Mouse (Mus musculus) adrenal gland, postnatal 10 days (tissue): ENCODE data around the gene Bicdl1. TPM values are rescaled to one million over a fixed set of nuclear protein-coding genes. Genes with fewer than 3 reads are reported as not detected.

Source experiments
- DNase-seq: peaks from one replicate; pipeline ENCODE4 v3.0.0; 2021; ENCODE audit warnings: mixed read lengths
- total RNA-seq, 2 experiments: library from RNA; stranded (reverse); gene quantifications; 2 replicates each; pipeline ENCODE4 v1.2.3; 2021

Bicdl1 gene
- total RNA-seq, 2 experiments from 2014 or later: 7.9 to 10.6 TPM

DNA sequence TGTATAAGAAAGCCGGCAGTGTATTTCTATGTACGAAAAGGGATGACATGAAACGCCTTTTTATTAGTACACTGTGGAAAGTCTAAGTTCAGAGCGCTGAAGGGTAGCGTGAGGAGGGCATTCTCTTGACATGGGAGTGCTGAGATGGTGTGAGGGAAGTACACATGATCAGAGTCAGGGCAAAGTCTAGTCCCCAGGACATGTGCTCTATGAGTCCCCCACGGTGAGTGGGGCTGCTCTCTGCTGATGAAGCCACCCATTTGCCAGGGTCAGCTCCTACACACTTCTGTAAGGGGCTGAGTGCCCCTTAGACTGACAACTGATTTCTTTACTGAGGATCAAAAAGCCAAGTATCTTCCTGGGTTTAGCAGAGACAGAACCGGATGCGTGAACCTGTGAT is 64.2 kb downstream of the Bicdl1 start:
- DNase-seq: no peak

DNA sequence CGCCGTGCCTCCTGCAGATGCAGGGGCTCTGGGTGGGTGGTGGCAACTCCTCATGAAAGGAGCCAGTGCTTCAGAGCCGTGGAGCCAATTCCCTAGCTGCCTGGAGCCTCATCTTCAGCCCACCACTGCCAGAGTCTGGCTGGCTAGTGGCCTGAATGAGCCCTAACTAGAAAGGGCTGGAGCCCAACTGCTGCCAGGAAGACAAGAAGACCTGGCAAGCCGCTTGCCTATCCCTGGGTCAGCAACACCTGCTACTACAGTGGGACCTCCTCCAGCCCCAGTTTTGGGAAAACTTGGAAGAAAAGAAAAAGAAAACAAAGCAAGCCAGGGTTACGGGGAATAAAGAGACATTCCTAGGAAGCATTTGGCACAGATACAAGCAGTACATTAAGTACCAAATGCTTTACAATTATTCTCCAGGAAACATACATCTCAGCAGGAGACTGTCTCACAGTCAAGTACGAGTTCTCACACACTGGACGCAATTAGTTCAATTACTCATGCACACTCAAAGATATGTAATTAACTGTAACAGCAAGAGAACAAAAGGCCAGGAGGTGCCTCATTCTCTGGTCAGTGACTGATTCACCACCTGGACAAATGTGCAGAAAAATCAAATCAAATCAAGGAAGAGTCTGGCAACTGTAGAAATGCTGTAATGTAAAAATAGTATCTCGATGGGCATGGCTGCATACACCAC is 64.9 kb downstream of the Bicdl1 start:
- no peak for DNase-seq

GRCm38 (mm10) chr5:115662658-115663057 is 68.8 kb downstream of the Bicdl1 start:
- DNase-seq: no peak

DNA sequence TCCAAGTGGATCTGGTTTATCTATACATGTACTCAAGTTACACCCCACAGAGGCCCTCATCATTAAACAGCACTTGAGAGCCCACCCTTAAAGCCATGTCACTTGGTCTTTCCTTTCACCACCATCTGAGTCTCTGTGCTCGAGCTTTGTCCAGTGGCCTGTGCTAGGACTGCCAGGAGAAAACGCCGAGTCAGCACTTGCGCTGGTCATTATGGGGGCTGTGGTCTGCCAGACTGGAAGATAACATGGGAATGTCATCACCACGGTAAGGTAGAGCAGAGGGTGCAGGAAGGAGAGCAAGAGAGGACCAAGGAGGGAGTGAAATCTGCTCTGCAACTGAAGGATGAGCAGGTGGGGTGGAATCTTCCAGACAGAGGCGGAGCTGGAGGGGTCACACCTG is 73.1 kb downstream of the Bicdl1 start:
- no peak for DNase-seq

DNA sequence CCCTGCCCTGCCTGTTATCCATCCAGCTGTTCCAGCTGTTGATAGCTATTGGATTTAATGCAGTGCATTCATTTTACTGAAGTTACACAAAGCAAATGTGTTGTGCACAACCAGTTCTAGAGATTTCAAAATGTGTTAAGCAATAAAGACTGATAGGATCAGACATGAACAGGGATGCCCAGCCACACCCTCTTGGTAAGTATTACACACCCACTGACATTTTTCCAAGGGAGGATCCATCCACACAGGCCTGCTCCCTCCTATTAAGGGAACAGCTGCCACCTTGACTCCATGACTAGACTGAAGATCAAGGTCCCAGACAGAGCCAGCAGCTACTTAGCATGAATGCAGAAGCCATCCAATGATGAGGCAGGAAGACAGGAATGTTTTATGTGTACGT is 74.2 kb downstream of the Bicdl1 start:
- DNase-seq: no peak

DNA sequence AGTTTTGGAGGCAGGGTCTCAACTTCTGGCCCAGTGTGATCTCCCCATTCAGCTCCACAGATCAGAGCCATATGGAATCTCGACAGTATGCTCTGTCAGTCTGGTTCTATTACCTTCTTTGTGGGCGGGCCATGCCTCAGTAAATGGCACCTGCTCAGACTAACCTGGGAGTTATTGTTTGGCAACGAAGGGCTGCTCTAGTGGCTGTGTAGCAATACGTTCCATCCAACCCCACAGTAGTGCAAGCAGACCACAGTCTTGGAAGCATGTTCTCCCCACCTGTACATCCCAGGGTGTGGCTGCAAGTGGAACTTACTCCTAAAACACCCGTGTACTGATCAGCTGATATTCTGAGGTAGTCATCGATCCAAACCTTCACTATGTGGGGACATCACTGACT is 74.7 kb downstream of the Bicdl1 start:
- no peak for DNase-seq

DNA sequence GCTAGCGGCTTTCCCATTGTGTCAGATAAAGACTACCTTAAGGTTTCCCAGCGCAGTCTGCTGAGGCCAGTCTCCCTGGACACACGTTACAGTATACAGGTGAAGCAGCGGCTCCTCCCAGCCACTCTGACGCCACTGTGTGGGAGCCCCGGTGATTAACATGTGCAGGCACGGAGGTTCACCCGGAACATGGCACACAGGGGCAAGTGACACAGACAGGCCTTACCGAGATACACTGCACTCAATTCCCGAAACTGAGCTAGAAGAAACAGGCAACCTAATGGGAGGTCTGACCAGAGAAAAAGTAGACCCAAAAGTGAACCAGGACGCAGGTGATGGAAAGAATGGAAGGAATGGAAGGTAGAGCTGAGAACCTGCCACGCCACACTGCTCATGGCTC is 77.6 kb downstream of the Bicdl1 start:
- DNase-seq: no peak

DNA sequence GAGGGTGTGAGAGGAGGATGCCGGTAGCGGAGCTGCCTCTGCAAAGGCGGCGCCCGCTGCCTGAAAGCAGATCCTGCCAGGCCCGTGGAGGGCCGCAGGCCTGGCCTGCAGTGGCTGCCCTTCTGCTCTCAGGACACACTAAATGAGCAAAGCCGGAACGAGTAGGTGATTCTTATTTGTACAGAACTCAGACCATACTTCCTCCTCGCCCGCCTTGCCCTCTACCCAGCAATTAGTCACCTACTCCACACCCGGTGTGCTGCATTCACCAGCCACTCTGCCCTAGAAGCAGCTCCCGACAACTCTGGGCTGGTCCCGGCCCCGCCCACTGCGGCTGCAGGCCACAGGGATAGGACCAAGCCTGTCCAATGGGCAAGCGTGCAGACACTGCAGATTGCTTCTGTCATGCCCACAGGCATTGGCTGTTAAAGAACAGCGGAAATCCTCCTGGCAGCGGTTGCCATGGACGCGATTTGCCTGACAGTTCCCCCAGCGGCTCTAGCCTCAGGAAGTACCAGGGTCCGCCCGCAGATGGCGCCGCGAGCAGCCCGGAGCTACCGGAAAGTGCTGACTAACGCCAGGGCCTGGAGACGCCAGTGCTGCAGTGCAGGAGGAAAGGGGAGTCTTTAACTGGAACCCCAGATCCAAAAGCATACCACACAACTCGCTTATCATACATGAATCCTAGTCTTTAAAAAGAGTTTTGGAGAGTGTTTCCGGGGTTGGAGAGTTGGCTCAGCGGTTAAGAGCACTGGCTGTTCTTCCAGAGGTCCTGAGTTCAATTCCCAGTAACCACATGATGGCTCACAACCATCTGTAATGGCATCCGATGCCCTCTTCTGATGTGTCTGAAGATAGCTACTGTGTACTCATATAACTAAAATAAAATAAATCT is 78.5 kb downstream of the Bicdl1 start:
- peak; percentile 100 for DNase-seq

DNA sequence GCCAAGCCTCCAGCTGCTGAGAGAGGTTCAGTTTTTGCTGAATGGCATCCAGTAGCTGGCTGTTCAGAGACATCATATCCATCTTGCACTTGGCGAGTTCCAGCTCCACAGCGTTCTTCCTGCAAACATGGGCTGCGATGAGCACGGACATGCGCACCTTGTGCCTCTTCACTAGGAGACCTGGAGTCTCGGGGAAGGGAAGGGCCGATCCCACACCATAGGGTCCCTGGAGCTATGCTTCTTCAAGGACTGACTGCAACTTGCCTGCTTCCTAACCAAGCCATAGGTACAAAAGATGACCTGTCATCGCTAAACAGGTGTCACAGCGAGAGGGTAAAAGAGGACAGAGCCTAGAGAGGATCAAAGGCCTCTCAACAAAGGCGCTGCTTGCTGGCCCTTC is 79.6 kb downstream of the Bicdl1 start:
- no peak for DNase-seq

DNA sequence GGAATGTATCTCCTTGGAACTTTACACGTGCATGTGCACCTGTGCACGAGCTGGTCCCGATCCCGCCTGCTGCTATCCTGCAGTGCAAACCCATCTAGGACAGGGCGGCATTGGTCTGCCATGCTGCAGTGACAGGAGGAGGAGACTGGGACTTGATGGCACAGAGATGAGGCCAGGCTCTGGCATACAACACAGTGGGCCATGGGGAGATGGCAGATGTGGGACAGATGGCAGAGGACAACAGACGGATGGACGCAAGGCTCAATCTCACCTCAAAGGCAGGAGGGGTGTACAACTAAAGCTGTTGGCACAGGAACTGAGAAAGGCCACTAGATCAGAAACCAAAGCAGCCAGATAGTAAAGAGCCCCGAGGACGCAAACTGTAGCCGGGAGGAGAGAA is 80.5 kb downstream of the Bicdl1 start:
- no peak for DNase-seq

GRCm38 (mm10) chr5:115649699-115650098 is 81.7 kb downstream of the Bicdl1 start:
- DNase-seq: no peak

GRCm38 (mm10) chr5:115648876-115649275 is 82.5 kb downstream of the Bicdl1 start:
- DNase-seq: no peak

GRCm38 (mm10) chr5:115644192-115644591 is 87.2 kb downstream of the Bicdl1 start:
- DNase-seq: no peak

GRCm38 (mm10) chr5:115635536-115635935 is 95.9 kb downstream of the Bicdl1 start:
- no peak for DNase-seq

DNA sequence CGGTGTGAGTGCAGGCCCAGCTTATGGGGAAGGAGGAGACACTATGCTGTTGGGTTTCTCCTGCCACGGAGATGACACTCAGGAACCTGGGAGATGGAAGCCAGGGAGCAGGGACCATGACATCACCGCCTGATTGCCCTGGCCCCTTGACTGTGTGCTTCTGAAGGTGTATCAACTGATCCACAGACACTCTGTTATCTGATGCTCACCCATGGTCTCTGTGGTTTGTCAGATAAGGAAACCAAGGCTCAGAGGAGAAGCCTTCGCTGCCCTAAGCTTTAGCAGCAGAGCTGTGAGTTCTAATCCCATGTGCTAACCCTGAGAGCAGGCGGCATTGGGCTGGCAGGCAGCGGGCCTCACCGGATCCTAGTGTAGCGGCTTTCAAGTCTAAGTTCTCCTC is 97.4 kb downstream of the Bicdl1 start:
- no peak for DNase-seq

DNA sequence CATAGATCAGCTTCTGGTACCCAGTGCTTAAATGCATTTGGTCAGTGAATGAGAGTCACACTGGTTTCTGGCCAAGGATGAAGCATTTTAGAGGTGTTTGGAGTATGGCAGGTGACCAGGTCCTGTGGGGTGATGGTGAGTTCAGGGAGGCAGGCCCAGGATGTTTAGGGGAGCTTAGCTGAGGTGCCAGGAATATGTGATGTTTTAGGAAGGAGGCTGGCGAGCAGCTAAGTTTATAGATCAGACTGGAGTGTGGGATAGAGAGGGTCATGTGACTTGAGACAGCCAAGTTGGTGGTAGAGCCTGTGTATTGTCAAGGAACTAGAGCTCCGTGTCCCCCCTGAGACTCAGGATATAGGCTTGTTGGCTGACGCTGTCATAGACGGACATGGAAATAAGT is 98.4 kb downstream of the Bicdl1 start:
- DNase-seq: no peak

DNA sequence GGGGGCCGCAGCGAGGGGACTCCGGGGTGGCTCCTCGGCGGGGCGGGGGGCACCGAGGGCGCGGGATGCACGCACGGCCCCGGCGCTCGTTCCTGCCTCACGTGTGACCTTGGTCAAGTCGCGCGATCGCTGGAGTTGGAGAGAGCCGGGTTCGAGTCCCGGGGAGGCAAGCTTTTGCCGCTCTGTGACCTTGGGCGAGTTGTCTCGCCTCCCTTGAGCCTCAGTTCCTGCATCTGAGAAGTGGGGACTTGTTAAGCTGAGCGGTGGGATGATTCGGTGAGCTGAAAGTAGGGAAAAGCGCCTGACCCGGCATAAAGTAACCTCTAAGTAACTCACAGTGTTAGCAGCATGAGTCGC is 99.1 kb downstream of the Bicdl1 start:
- peak; percentile 62 for DNase-seq

DNA sequence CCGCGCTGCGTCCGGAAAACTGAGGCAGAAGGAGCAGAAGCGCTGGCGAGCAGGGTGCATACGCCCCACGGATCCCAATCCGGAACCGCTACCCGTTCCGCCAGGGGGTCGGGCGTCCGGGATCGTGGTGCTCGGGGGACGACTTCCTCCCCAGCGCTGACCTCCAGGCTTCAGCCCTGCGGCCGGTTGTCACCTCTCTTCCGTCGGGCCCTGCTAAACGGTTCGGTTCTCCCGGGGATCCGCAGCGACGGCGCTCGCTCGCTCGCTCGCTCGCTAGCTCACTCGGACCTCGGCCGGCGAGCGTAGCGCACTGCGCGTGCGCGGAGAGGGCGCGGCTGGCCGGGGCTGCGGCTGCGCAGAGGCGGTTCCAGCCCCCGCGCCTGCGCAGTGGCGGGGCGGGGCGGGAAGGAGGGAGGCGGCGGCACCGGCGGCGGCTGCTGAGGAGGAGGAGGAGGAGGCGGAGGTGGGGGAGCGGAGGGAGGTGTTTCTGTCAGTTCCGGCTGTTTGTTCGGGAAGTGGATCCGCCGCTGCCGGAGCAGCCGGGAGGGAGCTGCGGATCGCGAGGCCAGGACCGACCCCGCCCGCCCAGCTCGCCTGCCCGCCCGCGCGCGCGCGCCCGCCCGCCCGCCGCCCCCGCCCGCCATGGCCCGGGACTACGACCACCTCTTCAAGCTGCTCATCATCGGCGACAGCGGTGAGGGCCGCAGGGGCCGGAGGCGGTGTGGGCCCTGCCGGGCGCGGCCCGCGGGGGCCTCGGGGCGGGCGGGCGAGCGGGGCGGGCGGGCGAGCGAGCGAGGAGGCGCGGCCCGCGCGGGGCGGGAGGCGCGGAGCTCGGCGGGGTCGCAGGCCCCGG is 99.7 kb downstream of the Bicdl1 start, which contains the start of gene Rab35:
TSS of gene Rab35 (plus strand) at position 404 of the 853 bp plus-strand sequence.
- DNase-seq: peak; percentile 98

GRCm38 (mm10) chr5:115630291-115630690 is 101.1 kb downstream of the Bicdl1 start:
- no peak for DNase-seq

- DNase-seq: no peak
Measured at GRCm38 (mm10) chr5:115629672-115630071, 101.7 kb downstream of the Bicdl1 start.

DNA sequence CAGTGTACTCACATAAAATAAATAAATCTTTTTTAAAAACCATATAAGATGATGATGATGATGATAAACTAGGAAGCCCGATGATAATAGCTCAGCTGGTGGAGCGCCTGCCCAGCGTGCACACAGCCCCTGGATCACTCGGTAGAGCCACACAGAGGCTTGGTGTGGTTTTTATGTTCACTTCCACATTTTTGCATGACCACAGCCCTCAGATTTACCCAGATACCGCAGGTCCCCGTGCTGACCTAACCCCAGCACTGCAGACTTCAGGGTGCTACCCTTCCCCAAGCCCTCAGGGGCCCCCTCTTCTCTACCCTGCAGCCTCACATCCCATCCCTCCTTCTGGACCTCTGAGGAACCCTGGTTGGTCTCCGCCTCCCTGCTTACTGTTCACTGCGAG is 103.3 kb downstream of the Bicdl1 start:
- no peak for DNase-seq

GRCm38 (mm10) chr5:115626237-115626886 is 105.1 kb downstream of the Bicdl1 start:
- no peak for DNase-seq
